Mouse (Mus musculus): ENCODE results near the gene Snn.
"Not testable (repeated sequence)": the region's sequence is repeated elsewhere in the genome, so short reads cannot be mapped to it uniquely, and the experiment has no call there.

The Snn gene
- long read RNA-seq, experiment 1, result 0 reads
- long read RNA-seq, experiment 2, partial matches to known transcripts, result 0 of 2 reads
- long read RNA-seq, experiment 2, other reads (novel, unspliced or antisense), result 1 of 2 reads

DNA sequence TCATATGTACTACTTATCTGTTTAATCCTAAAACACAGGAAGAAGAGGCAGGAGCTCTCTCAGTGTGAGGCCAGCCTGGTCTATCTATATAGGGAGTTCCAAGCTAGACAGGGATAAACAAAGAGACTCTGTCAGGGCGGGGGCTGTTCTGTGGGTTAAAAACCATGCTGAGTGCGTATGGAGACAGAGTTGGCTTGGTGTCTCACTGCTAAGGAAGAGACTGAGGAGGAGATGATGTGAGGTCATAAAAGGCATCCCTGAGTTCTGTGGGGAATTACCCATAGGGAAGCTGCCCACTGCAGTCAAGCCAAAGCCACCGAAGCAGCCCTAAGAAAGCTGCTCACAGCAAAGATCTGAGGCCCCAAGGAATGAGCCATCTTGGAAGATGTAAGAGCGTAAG lies at the start of gene Snn:
TSS of gene Snn (plus strand) at position 301 of the 400 bp plus-strand sequence.
- intact Hi-C loops (cut with DNase I), result no loop called here

DNA sequence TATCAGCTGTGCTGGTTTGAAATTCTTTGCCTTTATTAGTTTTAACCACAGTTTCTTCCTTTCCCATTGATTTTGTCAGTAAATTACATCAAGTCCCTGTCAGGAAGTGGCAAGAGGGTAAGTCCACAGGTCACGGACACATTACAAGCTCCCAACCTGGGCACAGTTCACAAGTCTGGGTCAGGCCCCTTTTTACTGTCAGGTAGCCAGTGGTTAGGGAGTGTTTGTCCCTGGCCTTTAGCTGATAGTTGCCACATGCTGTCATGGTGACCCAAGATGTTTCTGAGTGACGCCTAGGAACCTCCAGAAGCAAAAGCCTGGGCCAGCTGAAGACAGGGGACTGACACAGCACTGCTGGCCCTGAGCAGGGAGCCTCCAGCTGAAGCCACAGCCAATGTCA lies 49.5 kb upstream of the Snn start:
- intact Hi-C loops (cut with DNase I), result no loop called here

DNA sequence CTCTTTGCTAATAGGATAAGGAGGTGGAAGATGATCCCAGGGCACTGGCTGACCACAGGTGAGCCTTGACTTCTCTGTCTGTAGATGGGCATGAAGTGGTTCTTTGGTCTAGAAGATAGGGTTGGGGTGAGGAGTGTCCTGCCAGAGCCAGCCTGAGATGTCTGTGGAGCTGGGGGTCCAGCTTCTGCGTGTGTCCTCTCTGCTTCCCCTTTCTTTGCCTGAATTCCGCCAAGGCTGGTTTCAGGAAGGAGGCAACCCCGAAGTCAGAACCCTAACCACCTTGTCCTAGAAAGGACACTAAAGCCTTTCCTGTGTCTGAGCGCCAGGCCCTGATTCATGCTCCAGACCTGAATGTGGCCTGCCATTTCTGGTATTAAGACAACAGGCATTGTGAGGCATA lies 48.8 kb upstream of the Snn start:
- intact Hi-C loops (cut with DNase I), result no loop called here

DNA sequence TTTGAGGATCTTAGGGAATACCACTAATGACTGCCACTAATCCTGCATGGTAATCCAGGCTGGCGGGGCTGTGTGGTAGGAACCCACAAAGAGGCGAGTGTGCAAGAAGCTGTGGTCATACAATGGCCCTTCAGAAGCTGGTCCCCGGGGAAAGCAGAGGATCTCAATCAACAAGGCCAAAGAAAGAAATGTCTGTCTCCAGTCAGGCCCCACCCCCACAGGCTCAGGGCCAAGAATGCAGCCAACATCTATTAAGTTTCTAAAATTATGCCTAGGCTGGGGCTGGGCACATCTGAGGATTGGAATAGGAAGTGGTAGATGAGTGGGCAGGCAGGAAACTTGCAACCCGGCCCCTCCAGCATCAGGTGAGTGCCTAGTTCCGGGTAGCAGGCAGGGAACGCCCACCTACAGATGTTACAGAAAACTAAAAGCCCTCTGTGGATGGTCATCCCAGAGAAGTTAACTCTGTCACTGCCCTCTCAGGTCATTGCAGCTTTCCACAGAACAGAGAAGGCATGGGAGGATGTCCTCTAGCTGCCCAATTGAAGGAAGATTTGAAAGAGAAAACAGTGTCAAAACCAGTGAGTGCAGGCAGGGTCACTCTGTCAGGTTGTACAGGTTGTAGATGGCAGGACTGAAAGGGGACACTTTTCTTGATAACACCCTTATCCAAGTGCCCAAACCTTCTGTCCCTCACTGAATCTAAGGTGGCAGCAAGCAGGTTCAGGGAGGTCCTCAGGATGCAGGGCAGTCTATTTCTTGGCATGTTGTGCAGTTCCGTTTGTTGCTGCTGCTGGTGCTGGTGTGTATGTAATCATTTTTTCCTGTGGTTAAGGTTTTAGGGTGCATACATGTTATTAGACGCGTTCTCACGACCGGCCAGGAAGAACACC lies 47.9 kb upstream of the Snn start:
- intact Hi-C loops (cut with DNase I), result no loop called here

DNA sequence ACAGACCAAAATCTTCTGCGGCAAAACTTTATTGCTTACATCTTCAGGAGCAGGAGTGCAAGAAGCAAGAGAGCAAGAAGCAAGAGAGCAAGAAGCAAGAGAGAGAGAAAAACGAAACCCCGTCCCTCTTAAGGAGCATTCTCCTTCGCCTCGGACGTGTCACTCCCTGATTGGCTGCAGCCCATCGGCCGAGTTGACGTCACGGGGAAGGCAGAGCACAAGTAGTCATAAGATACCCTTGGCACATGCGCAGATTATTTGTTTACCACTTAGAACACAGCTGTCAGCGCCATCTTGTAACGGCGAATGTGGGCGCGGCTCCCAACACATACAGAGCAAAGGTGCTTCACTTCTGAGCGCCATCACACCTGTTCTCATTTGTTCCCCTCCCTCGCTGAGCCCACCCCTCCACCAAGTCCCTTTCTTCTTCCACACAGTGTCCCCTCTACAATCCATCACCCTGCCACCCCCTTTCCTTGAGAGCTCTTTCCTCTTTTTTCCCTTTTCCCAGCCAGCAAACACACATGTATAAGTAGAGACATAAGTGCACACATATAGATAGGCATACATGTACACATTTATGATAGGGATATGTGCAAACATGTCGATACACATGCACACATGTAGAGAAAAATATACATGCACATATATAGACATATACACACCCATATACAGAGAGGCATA lies 47.1 kb upstream of the Snn start:
- intact Hi-C loops (cut with DNase I), result not testable (repeated sequence)

DNA sequence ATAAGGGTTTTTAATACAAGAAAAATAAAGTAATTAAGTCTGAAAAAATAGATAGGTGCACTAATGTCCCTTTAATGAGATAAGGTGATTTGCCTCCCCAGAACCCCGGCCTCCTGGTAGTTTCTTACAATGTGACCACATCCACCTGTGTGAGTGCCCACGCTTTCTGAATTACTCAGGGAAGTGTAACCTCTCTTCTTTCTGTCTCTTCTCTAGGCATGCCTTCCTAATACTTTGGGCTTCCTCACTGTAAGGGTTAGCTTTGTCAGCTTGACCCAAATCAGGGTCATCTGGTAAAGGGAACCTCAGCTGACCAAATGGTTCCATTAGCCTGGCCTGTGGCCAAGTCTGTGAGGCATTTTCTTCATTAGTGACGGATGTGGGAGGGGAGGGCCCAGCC lies 46.3 kb upstream of the Snn start:
- intact Hi-C loops (cut with DNase I), result no loop called here

DNA sequence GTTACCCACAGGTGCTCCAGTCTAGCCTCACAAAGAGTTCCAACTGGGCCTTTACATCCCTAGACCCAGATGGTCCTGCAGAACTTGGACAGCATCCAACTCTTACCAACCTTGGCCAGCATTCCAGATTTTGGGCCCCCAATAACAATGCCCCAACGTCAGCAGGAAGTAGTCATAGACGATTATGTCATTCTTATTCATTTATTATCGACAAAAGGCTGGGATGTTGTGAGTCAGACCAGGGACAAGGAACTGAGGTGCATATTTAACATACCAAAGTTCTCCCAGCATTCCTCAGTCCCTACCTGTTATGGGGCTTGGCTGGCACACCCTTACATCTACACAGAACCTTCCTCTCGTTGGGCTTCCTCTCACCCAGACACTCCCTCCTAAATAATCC lies 44.4 kb upstream of the Snn start:
- intact Hi-C loops (cut with DNase I), result no loop called here

DNA sequence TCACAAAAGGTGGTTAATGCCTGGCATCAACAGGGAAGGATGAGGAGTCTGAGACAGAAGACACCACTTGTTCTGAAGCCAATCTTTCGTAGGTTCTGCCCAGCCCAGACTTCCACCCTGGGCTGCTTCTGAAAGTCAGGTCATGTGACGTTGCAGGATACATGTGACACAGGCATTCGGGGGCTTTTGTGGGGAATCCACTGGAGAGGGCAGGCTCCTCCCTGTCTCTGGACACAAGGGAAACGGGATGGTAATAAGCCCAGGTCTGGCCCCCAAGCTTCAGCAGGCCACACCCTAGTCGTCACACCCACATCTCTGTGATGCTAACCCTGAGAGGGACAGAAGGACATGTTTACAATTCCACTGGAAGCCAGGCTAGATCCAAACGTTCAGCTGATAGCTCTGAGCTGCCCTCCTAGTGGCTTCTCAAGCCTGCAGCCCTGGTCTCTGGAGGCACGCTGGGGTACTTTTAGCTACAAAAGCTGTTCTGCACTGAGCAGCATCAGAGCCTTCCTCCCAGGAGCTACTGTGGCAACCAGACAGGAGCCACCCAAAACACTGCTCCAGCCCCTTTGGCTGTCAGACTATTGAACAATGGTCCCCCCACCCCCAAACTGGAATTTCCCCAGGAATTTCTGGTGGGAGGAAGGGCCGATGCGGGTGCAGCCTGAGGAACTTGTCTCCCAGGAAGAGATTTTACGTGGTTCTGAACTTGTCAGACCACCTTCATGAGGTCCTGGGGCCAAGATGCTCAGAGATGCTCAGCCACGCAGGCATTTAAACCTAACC lies 42.7 kb upstream of the Snn start:
- intact Hi-C loops (cut with DNase I), result no loop called here

DNA sequence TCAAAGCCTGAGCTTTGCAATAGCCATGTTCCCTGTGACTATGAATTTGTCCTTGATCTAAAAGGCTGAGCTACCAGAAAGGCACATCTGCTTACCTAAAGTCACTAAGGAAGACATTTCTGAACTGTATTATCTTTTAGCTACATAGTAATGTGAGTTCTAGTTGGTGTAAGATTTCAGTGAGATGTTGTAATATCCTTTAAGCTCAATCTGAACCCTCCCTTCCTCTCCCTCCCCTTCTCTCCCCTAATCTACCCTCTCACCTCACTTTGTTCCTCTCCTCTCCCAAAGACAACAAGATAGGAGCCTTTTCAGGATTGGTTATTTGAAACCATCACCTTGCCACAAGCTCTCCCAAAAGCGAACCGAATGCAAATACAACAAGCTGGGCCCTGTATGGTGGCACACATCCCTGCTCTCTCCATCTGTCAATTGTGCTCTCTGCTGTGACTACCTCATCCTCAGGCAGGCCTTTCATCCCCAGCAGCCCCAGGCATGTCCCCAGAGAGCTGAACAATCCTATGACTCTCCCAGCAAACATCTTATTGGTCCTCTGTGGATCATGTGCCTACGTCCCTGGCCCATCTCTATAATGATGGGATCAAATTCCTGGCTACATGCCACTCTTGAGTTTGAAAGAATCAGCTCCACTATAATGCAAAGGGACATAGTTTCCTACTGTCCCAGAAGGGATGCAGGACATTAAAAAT lies 39.2 kb upstream of the Snn start:
- intact Hi-C loops (cut with DNase I), result no loop called here

DNA sequence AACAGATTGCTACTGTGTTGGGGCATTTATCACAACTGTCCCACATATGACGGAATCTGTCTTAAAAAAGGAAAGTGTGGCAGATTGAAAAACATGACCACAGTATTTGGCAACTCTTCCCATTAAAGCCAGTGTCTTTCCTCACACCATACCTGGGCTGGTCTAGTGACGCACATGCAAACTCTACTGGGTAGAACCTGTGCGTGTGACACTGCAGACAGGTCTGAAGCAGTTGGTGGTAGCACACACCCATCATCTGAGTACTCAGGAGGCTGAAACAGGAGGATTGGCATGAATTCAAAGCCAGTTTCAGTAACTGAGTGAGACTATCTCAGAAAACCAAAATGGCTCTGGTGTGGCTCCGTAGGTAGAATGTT lies 38.6 kb upstream of the Snn start:
- intact Hi-C loops (cut with DNase I), result no loop called here

DNA sequence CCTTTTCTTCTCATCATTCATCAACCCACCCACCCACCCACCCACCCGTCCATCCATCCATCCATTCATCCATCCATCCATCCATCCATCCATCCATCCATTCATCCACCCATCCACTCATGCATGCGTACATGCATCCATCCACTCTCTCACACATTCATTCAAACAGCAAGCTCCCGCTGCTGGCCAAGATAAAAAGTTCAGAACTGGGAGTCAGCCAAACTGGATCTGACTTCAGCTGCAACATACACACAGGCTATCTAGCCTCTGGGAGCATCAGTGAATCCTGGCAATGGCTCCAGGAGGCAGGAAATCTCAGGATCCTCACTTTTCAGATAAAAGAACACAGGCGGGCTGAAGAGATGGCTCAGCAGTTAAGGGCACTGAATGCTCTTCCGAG lies 37.1 kb upstream of the Snn start:
- intact Hi-C loops (cut with DNase I), result no loop called here

DNA sequence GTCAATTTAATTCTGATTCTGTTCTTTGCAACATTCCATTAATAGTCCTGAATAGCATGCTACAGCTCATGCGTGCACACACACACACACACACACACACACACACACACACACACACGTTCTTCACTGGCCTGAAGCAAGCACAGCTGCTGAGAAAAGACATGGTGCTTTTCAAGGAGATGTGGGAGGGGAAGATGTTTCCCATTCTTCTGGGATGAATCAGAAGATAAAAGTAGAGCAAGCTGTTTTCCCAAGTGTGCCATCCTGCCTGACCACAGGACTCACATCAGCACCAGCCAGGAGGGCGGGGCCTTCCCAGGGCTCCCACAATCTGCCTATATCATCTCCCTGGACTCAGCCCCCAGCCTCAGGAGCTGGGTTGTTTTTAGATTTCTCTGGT lies 35.9 kb upstream of the Snn start:
- intact Hi-C loops (cut with DNase I), result no loop called here

DNA sequence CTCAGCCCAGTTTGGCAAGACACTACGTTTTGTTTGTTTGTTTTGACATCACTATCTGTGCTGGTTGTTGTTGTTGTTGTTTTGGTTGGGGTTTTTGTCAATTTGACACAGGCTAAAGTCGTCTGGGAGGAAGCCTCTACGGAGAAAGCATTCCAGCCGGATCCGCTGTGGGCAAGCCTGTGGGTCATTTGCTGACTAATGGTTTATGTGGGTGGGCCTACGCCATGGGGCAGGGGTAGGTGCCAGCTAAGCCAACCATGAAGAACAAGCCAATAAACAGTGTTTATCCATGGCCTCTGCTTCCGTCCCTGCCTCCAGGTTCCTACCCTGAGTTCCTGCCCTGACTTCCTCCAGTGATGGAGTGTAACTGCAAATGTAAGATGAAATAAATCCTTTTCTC lies 32.5 kb upstream of the Snn start:
- intact Hi-C loops (cut with DNase I), result no loop called here

DNA sequence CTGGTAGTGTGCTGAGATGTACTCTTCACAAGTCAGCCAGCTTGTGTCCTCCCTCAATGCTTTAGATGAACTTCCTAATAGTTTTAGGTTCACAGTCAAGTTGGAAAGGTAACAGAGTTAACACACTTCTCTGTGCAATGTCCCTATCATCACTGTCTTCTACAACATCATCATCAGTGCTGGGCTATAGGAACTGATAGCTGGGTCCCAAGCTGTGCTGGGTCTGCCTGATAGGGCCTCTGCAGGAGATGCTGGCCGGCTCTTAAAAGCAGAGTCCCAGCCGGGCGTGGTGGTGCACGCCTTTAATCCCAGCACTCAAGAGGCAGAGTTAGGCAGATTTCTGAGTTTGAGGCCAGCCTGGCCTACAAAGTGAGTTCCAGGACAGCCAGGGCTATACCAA lies 29.9 kb upstream of the Snn start:
- intact Hi-C loops (cut with DNase I), result no loop called here

DNA sequence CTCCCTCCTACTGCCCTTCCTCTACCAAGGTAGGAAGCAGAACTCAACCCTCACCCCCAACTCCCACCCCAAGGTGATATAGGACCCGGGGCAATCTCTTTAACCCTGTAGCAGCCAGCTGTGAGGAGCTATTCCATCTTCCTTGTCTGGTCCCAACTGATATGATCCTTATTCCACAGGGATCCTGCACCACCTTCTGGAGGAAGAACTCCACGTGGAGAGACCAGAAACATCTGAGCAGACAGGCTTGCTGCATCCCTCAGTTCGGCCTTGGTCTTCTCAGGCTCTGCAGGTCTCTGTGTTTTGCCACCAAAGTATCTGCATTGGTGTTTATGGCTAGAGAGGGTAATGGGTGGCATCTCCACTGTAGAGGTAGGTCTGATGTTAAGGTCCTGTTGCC lies 29.4 kb upstream of the Snn start:
- intact Hi-C loops (cut with DNase I), result no loop called here

DNA sequence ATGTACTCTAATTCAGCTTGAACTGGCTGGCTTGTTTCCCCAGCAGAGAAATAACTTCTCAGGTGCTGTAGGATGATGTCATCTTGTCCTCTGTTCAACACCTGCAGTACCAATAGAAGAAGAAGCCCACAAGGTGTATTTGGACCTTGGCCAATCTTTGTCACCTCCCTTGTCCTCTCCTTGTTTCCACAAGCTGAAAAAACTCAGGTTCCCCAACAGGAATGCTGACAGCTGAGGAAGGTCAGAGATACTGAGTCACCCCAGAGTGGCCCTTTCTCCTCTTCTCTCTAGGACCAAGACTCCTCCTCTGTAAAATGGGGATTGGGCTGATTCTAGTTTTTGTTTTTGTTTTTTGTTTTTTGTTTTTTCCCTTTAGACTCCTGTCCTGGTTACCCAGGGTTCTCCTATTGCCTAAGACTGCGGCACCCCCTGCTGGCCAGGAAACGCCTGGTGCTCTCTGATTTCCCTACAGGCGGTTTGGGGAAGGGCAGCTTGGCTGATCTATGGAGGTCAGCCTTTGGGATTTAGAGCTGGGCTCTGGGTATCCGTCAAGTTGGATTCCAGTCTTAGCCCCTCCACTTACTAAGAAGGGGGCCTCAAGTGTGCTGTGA lies 26.4 kb upstream of the Snn start:
- intact Hi-C loops (cut with DNase I), result loop anchor here (2.0 kb wide), 2 partner anchors 83 to 155 kb away; no protein-coding TSS in a partner anchor

DNA sequence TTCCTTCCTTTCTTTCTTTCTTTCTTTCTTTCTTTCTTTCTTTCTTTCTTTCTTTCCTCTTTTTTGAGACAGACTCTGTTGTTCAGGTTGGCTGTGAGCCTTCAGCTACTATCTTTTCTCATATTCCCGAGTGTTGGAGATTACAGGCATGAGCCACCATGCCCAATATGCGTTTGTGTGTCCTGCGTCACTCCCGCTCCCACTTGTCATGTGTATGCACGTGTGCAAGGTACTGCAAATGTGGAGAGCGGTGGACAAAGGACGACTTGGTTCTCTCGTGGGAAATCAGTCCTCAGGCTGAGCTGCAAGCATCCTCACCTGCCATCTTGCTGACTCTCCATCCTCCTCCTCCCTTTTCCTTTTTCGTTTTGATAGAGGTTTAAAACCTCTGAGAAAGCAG lies 25.5 kb upstream of the Snn start:
- intact Hi-C loops (cut with DNase I), result loop anchor here (2.0 to 5.0 kb wide), 3 partner anchors 84 to 156 kb away; partner anchors contain the start of gene Zc3h7a

DNA sequence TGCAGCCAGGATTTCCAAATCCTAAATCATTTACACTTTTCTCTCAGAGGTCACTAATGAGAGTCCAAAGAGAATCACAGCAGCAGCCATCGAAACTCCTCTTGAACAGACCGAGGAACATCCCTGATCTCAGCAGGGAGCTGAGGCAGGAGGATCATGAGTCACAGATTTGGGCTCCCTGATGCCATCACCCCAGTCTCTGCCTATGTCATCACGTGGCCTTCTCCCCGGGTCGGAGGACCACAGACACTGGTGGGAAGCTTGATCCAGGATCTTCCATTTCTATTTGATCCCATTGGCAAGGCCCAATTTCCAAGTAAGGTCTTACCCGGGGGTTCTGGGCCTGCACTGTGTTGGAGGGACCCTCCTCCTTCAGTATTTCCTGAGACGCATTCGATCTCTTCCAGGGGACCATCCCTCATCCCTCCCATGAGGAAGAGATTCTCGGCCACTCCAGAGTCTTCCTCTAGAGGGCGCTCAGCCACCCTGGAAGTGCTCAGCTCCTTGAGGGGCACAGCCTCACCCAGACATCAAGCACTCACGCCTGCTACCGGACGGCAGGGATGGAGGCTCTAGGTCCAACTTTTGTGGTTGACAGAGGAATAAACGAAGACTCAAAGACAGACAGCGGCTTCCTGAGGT lies 24.8 kb upstream of the Snn start:
- intact Hi-C loops (cut with DNase I), result loop anchor here (2.0 to 5.0 kb wide), 5 partner anchors 73 to 163 kb away; partner anchors contain the start of gene Zc3h7a

DNA sequence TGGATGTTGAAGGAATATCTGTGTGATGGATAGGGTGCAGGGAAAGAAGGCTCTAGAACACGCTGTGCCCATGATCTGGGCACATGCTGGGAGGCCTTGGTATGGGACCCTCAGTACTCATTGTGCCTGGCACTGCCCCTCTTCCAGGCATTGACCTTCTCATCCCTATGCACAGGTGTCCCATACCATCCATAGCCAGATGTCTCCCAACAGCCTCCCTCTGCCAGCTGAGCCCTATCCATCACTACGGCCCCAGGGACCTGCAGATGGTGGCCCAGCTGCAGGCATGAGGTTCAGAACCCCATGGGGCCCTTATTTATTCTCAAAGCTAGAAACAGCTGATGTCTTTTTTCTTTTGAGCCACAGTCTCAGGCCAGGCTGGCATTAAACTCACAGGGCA lies 20.1 kb upstream of the Snn start:
- intact Hi-C loops (cut with DNase I), result no loop called here

DNA sequence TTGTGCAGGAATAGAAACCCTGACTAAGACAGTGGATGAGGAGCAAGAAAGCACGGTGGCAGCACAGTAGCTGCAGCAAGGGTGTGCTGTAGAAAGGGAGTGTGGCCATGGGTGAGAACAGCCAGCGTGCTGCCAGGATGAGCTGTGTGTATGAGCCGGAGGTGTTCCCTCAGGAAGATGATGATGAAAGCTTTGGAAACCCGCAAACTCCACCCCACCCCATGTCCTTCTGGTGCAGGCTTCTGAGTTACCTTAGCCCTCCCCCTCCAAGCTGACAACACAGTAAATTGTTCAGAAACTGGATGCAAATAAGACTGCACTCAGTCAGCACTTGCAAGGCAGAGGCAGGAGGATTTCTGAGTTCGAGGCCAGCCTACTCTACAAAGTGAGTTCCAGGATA lies 17.5 kb upstream of the Snn start:
- intact Hi-C loops (cut with DNase I), result no loop called here

Data from adrenal gland (tissue).